Mouse (Mus musculus) thymus, postnatal 4 days (tissue): ENCODE data around the gene Lrrfip2.

ENCODE experiments used
- DNase-seq: peaks from one replicate; pipeline ENCODE4 v3.0.0; 2021

Gene Lrrfip2

DNA sequence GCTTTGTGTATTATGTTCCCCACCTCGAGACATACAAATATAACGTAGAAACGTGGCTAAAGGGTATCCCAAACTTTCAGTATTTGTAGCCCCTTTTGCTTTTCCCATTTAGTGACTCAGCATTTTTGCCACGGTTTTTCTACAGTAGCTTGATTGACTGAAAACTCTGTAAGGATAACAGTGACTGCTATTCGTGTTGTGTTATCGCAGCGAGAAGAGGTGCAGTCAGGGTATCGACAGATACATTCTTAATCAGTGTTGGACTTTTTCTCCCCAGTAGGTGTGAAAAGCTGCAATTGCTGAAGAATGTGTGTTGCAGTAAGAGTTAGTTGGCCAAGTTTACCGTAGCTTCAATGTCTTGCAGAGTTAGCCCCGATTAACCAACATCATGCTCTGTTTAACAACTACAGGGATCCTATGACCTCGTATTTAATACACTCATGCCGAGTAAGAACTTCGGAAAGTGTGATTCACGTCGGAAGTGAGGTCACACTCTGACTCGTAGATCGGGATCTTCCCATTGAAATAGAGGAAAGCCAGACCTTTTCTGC is 1.6 kb downstream of the Lrrfip2 start:
- DNase-seq = no peak

DNA sequence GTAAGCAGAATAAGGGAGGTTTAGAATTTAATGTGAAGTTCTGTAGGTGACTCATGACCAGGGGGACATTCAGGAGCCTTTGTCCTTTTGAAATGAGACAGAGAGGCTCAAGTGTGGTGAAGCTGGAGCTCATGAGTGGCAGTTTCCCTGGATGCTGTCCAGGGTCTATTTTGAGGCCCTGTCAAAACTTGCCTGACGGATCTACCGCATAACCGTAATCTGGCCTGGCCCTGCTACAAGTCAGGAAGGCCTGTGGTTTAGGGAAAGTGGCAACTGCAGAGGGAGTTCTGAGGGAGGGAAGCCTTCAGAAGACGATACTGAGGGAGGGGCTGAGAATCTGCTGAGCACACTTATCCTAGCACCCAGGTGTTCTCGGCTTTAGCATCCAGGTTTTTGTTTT is 5.1 kb downstream of the Lrrfip2 start:
- no peak for DNase-seq

DNA sequence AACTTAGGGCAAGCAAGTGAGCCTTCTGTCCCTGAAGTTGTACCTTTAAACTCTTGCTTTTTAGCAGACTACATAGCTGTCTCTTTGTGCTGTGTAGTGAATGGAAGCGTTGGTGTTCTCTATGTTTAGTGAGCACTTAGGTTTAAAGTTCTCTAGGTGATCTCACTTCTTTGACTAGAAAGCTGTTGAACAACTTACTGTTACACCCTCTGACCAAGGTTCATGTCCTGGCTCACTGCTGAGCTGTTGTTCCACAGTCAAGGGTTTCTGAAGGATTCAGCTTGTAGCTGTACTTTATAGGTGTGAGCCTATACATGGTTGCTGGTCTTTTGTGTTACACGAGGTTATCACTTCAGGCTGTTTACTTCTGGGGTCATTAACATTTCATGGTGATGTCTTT is 5.9 kb downstream of the Lrrfip2 start:
- no peak for DNase-seq

DNA sequence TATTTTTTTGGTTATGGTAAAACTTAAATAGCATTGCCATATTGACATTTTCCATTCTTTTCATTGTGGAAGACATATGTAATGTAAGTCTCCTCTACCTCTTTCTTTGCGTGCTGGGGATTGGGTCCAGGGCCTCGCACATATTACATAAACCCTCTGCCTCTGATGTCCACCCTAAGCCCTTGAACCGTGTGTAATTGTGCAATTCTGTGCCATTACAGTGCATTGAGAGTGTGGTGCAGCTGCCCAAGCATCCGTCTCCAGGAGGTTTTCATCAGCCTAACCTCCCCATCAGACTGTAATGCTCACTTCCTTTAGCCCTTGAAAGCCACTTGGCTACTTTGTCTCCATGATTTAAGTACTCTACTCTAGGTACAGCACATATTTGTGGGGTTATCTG is 7.0 kb downstream of the Lrrfip2 start:
- DNase-seq = no peak

DNA sequence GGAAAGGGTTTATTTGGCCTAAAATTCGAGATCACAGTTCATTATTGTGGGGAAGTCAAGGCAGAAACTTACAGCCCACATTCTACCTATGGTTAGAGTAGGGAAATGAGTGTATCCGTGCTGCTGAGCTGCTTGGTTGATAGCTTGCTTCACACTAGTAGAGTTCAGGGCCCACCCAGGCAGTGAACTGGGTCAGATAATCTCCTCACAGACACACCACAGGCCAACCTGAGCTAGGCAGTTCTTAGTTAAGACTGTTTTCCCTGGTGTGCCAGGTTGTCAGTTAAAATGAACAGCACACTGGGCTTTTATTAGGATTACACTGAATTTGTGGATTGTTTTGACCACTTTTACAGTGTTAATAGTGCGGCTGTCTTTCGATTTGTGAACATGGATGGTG is 9.3 kb downstream of the Lrrfip2 start:
- DNase-seq = no peak

DNA sequence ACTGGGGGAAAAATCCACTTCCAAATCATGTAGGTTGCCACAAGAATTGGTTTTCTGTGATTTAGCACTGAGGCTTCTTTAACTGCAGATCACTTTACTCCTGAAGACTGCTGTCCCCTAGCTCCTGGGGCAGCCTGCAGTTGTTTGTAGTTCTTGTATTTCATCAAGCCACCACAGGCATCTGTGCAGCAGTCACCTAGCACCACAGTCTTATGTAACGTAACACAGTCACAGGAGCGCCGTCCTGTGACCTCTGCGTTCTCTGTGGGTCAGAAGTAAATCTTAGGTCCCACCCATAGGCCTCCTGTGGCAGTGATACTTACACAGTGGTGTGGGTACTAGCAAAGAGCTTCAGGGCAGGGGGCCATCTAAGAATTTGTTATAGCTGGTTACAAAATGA is 10.4 kb downstream of the Lrrfip2 start:
- no peak for DNase-seq

DNA sequence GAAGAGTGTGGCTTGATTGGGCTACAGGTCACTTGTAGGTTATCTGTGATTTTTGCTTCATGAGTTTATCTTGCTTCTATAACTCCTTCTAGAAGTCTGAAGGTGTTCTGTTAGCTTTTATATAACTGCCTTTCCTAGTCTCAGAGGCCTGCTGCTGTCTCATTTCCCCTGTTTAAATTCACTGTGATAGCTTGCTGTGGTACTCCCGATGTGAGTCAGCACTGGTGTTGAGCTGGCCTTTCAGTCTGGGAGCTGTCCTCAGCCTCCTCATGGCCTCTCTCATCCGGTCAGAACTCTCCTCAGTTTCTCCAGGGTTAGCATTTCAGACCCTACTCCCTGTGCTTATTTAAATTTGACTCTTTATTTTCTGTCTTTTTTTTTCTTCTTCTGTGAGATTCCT is 12.7 kb downstream of the Lrrfip2 start:
- no peak for DNase-seq

DNA sequence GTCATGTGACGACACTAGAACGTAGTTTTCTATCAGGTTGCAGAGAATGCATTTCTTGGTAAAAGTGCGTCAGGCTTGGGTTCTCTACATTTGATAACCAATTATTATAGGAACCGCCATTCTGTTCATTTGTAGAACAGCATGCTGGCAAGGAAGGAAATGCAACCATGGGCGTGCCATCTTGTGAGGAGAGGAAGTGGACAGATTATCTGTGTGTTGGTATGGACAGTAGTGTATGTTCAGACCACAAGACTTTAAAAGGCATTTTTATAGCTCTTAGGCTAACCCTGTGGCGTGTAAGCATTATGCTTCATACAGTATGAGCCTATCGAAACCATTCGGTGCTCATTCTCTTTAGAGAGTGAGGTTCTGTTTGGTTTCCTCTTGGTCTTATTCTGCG is 20.8 kb downstream of the Lrrfip2 start:
- no peak for DNase-seq

DNA sequence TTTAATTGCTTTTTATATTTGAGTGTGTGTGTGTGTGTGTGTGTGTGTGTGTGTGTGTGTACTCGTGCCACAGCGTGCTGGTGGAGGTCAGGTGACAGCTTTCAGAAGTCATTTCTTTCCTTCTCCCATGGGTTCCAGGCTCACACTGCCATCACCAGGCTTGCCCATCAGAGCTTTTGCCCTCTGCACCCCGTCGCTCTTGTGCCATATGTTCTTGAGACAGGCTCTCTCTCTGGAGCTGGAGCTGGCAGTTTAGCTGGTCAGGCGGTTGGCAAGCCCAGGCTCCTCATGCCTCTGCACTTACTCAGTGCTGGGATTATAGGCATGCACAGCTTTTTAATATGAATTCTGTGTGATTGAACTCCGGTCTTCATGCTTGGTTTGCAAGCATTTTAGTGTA is 25.3 kb downstream of the Lrrfip2 start:
- no peak for DNase-seq

DNA sequence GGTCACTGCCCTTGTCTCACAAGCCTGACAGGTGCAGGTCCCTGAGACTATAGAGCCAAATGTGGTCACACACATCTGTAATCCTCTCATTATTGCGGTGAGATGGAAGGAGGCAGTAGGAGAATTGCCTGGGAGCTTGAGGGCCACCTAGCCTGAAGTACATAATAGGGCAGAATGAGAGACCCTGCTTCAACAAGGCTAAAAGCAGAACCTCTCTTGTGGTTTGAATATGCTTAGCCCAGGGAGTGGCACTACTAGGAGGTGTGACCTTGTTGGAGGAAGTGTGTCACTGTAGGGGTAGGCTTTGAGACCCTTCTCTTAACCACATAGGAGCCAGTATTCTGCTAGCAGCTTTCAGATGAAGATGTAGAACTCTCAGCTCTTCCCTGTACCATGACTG is 26.0 kb downstream of the Lrrfip2 start:
- DNase-seq = no peak

DNA sequence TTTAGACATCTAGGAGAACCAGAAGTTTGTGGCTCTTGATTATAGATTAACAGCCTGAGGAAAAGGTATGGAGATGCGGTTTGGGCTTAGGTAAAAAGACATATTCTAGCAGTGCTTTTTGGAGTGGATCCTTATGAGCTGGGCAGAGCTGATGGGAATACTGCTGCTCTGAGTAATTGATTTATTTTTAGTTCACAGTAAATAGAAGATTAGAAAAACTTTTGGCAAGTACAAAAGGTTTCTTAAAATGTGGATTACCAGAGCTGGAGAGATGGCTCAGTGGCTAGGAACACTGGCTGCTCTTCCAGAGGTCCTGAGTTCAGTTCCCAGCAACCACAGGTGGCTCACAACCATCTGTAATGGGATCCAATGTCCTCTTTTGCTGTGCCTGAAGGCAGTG is 27.3 kb downstream of the Lrrfip2 start:
- DNase-seq = no peak

DNA sequence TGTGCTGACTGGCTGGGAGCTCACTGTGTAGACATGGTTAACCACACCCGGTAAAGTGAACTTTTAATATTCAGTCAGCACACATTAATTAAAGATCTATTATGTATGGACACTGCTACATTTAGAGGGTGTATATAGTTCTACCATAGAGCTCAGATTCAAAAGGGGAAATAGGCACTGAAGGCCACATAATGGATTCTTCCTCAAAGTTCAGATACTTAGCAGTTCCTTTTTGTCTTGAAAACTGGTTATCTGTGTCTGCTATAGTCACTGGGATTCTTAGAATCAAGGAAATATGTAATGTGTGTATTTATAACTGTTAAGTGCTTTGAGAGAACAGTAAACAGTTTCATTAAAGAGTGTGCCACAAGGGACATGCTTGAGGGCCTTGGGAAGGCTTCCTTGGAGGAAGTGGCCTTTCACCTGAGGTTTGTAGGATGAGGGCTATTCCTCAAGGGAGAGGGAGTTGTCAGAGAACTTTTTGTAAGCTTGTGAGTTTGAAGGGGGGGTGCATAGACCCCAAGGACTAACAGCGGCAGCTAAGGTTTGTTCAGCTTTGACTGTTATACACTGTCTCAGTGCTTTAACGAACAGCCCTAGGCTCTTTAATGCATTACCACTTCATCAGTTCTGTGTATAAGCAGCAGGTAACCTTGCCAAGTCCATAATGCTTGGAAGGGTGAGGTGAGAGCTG is 28.3 kb downstream of the Lrrfip2 start:
- no peak for DNase-seq

DNA sequence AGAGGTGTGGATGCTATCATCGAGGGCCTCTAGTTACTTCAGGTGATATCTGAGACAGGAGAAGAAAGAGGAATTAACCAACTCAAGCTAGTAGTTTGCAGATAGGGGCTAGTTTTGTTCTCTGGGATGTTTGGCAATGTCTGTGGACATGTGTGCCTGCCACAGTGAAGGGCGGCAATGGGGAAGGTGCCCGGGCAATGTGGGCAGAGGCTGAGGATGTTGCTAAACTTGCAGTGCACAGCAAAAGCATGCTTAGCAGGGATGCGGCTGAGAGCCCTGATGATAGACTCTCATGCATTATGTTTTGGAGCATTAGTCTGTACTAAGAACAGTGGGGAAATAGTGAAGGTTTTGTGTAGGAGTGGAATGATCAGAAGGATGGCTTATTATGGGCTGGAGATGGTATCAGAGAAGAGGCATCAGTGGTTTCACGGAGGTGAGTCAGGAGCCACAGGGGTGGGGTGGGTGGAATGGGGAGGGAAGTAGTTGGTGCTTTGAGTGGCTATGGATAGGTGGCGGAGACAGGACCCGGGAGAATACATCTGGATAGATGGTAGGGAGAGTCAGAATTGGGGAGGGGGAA is 28.9 kb downstream of the Lrrfip2 start:
- DNase-seq = no peak

DNA sequence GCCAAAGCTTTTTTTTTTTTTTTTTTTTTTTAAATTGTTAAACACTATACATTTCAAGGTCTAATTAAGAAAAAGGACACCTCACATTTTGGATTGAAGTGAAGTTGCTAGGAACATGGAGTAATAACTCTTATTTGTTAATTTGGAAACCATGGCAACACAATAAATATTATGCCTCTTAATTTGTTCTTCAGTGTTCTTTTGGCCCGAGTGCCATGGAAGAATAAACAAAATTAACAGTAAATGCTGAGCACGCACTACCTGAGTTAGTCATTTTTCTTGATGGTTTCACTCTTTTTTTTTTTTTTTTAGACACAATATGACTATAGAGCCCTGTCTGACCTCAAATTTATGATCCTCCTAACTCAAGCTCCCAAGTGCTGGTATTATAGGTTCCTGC is 30.6 kb downstream of the Lrrfip2 start:
- no peak for DNase-seq

DNA sequence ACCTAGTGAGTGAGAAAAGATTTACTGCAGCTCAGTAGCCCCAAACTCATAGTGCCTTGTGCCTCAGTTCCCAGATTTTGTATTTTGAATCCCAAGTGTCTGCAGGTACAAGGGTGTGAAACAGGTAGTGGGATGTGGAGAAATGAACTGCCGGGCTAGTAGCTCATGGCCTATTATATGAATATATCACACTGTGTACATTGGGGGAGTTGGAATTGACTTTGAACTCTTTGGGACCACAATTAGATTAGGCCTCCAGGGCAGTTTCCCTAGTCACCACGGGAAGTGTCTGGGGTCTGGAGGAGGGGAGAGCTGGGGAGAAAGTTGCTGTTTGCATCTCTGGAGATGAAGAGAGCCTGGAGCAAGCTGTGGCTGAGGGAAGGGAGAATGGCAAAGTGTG is 31.0 kb downstream of the Lrrfip2 start:
- DNase-seq = no peak

DNA sequence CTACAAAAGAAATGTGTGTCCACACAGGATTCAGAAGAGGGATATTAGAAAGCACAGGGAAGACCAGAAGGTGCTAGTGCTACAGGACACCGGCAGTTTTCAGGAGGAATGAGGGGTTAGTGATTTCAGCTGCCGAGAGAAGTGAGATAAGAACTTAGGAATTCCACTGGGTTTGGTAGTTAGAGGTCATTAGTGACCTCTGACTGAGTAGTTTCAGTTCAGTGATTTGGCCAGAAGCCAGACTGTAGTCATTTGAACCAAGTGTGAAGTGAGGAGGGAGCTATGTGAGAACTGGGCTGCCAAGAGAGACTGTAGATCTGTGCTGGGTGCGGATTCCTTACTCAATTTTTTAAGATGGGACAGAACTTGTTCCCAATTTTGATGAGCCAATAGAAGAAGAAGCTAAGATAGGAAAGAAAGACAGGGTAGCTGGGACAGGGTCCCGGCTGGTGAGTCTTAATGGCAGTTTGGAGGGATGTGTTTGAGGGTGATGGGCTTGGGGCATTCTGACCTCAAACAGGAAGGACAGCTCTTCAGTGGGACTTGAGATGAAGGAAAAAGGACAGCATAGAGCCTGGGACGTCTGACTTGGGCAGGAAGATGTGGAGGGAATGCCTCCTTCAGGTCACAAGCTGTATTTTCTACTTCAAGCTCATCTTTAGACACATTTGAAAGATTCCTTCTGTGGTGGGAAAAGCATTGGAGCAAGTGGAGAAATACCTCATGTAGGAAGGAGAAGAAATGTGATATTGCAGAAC is 32.0 kb downstream of the Lrrfip2 start:
- DNase-seq = no peak

DNA sequence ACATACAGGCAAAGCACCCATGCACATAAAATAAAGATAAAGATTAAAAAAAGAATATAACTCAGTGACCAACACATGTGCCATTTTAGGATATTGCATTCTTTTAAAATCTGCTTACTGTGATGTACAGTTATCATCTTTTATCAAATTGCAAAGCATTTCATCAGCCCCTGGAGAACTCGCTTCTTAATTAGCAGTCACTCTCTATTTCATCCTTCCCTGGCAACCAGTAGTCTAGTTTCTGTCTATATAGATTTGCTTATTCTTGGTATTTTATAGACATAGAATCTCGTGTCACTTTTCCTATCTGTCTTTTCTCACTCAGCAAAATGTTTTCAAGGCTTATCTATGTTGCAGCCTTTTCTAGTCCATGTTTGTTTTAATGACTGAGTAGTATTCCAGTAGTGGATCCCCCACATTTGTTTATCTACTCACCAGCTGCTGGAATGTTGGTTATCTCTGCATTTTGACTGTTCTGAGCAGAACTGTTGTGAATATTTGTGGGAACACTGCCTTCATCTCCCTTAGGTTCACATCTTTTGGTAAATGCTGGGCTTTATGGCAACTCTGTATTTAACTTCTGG is 35.0 kb downstream of the Lrrfip2 start:
- no peak for DNase-seq

DNA sequence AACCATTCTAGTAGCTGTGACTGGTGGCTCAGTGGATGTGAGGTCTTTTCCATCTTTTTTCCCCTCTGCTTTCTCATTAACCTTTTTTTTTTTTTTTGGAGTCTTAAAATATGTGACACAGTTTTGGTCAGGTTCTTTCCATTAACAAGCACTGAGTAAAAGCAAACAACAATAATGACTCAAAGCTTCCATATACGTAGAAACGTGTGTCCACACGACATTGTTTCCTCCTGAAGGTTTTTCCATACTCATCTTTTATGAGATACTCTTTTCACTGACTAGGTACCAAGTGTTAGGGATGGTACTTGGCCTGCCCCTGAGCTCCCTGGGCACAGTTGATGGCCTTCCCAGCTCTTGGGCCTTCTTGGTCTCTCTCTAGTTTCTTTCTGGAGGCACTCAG is 35.6 kb downstream of the Lrrfip2 start:
- DNase-seq = no peak

DNA sequence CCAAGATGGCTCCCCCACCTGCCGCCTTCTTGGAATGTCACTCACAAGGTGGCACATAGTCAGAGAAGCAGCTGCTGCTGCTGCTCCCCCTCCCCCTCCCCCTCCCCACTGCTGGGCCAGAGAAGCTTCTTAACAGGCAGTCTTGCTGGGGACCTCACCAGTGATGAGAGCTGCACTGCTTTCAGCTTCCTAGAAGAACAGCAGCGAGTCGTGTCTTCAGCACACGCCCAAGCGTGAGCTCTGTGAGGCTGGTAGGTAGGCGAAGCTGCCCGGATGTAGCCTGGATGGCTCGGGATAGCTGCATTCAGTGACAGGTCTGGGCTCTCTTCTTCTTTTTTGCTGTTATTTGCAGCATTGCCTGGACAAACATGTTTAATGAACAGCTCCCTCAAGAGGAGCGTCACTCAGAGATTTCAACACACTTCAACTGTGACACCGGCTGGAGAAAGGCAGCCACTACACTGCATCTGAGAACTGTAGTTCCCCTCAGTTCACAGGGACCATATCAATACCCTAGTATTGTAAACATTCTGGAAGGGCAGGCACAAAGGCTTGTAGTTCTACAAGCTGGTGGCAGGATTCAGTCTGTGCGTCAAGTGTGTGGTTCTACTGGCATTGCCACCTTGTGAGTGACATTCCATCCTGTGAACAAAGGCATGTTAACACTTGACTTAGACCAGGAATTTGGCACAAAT is 38.5 kb downstream of the Lrrfip2 start:
- DNase-seq = no peak

DNA sequence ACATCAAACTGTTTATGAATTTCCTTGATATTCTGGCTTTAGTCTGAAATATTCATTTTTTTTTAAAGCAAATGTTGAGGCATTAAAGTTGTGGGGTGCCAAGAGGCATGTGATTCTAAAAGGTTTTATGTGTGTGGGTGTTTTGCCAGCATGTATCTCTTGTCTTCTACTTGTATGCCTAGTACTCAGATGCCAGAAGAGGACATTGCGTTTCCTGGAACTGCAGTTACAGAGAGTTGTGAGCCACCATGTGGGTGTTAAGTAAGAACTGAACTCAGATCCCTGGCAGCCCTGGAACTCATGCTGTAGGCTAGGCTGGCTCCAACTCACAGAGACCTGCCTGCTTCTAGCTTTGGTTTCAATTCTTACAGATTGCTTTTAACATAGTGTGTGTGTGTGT is 42.2 kb downstream of the Lrrfip2 start:
- DNase-seq = no peak

DNA sequence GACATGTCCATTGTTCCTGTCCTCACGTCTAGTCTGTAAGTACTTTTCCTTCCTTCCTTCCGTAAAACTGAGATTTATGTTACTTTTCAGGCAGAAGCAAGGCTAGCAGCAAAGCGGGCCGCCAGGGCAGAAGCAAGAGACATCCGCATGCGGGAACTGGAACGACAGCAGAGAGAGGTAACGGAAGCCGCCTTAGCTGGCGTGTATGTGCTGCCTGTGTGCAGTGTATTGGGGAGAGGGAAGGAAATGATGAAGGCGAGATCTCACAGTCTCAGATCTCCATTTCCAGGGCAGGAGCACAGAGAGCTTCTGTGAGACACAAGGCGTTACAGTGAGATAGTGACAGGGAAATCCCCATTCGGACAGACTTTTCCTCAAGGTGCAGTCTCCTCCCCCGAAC is 43.8 kb downstream of the Lrrfip2 start:
- DNase-seq = no peak

DNA sequence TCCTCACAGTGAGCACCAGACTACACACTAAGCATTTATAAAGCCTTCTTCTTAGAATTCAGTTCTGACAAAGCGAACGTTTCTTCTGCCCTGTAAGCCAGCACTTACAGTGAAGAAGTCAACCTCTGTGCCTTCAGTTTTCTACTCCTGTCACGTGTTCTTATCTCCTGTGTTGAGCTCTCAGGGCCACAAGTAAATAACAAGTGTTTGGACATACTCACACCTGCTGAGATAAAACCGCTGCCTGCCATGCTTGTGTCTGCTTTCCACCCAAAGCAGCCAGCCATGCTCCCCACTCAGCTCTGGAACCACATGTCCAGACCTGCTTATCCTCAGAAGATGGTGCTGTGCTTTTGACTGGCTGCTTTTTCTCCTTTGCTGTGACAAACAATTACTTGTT is 49.2 kb downstream of the Lrrfip2 start:
- DNase-seq = no peak

DNA sequence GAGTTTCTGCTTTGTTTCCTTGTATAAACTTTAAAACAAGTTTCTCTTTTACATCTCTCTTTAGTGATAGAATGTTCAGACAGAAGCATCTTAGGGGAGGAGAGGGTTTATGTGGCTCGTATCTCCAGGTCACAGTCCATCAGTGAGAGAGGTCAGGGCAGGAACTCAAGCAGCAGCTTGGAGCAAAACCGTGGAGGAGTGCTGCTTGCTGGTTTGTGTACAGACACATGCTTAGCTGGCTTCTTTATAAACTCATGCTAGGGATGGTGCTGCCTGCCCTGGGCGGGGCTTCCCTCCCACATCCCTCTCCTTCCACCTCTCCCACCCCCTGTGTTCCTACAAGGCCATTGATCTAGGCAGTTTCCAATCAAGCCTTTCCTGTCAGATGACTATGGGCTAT is 53.0 kb downstream of the Lrrfip2 start:
- DNase-seq = no peak
